Mouse (Mus musculus) embryonic fibroblast, embryonic 13.5 days (primary cell): ENCODE data around the gene Msantd2. TPM values are rescaled to one million over a fixed set of nuclear protein-coding genes. Genes with fewer than 3 reads are reported as not detected.

Experiments
- H3K27ac ChIP-seq: 2 replicates; pipeline ENCODE4 v1.5.1; 2012; ENCODE audit warnings: low read length, control low read depth, inconsistent platforms; ENCODE audit not compliant: insufficient read depth
- H3K4me1 ChIP-seq: 2 replicates; pipeline ENCODE4 v1.6.1; 2011; ENCODE audit warnings: low read length; ENCODE audit not compliant: control insufficient read depth, insufficient read depth
- H3K4me3 ChIP-seq: 2 replicates; pipeline ENCODE4 v1.5.1; 2011; ENCODE audit warnings: mild to moderate bottlenecking, control low read depth, low read length; ENCODE audit not compliant: insufficient read depth
- CTCF ChIP-seq: IDR thresholded peaks from 2 replicates; pipeline ENCODE4 v1.5.1; 2011; ENCODE audit warnings: mild to moderate bottlenecking, control low read depth, low read length, moderate library complexity, borderline replicate concordance; ENCODE audit not compliant: insufficient read depth
- POLR2A ChIP-seq: IDR thresholded peaks from 2 replicates; pipeline ENCODE4 v1.6.1; 2011; ENCODE audit warnings: low read depth, mild to moderate bottlenecking, control low read depth, low read length, moderate library complexity
- polyA plus RNA-seq: library from polyadenylated mRNA; stranded (reverse); fragments of >200 nt; gene quantifications from 2 replicates; pipeline ENCODE4 v1.2.4, GENCODE M21; 2011; ENCODE audit warnings: low read depth; ENCODE audit not compliant: missing spikeins, insufficient read length

Gene Msantd2
- polyA plus RNA-seq, 1 experiment: 32.3 TPM

DNA sequence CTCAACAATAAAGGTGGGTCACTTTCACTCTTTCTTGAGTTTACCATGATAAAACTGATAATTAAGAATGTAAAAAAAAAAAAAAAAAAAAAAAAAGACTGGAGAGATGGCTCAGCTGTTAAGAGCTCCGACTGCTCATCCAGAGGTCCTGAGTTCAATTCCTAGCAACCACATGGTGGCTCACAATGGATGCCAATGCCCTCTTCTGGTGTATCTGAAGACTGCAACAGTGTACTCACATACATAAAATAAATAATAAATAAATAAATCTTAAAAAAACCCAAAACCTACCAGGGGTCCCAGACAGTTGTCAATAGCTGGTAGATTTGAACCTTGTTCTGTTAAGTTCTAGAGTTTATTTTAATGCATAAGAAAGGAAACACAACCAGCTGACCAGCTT, 57.8 kb downstream of the Msantd2 start:
- H3K27ac ChIP-seq: no peak overlapping the region
- H3K4me1 ChIP-seq: no peaks in the 10 kb centered on the region
- H3K4me3 ChIP-seq: no peak overlapping the region
- TF ChIP-seq CTCF: no peak
- TF ChIP-seq POLR2A: no peak

DNA sequence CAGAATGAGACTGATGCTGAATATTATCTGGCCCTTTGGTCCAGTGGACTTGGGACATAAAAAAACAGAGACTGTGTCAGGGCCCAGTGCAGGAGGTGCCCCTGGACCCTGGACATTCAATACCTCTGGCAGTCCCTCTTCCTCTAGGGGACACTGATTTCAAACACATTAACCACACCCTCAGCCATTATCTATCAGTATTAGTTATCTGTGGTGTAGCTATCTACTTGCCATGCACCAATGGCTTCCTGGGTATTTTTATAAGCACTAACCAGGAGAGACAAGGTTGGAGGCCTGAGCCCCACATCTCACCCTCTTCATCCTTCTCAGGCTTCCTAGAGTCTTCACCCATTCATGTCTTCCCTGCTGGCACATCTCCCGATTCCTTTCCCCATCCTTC, 61.3 kb downstream of the Msantd2 start:
- Histone ChIP-seq H3K4me3 (no peak overlapping the region), H3K27ac (no peak overlapping the region), H3K4me1 (no peaks in the 10 kb centered on the region)
- no peak for TF ChIP-seq CTCF

DNA sequence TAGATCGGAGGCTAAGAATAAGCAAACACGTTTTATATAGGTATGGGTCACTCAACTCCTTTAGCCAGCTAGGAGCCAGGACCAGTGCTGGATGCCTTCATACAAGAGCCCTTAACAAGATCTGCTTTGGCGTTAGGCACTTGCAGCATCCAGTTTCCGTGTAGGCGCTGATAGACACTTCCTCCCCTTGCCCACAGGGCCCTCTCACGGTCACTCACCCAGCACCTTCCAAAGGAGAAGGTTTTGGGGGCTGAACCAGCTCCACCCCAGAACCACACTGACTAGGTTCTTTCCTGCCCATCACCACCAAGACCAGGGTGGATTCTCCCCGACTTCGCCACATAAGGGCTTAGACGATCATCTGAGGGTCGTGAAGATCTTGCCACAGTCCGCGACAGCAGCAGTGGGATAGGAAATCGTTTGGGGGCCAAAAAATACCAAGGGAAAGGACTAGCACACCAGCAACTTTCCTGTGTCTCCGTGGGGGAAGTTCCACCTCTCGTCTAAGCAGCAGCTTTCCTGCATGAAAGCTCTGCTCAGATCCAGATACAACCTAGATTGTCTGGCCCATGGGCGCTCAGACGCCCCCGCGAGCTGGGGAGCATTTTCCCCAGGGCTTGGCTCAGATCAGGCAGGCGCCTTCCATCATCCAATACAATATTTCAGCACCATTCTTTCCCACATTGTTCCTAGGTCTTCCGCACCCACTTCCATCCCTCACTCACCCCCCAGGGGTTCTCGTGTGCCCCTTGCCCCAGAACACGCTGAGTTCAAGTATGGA, 62.8 kb downstream of the Msantd2 start:
- Histone ChIP-seq H3K4me1 (no peaks in the 10 kb centered on the region), H3K4me3 (peak overlapping the region; percentile 26; the same call in 1 of the 2 replicates), H3K27ac (no peak overlapping the region)
- no peak for TF ChIP-seq POLR2A
- TF ChIP-seq CTCF: no peak

DNA sequence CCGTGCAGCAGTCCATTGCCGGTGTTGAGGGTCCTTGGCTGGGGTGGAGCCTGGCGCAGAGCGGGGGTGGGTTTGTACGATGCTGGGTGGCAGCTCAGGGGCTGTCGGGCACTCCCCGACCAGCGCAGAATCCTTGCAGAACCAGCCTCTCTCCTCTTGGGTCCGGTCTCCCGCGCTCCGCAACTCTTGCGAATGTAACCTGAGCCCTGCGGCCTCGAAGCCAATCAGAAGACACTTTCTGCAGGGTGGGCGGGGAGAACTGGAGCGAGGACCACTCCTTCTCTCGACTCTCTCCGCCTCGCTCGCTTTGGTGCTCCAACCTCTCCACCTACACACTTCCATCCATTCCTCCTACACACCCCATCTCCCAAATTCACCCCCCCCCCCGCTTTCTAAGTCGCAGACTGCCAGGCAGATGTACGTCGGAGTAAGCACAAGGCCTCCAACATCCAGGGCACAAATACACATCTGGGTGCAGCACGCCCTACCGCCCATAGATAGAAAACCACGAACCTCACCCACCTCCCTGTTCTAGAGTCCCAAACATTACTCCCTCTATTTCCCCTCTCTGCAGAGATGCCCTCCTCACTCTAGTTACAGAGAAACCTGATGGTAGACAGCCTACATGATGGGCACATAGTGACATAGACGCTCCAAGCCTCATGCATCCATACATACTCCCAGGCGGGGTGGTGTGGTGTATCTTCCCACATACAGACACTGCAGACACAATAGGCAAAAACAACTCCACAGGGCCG, 63.6 kb downstream of the Msantd2 start, which contains the start of gene Nrgn:
TSS of gene Nrgn (minus strand) at position 369 of the 758 bp plus-strand sequence.
- H3K27ac ChIP-seq: no peak within 1 kb of the TSS
- no peaks in the 10 kb centered on the region for H3K4me1 ChIP-seq
- H3K4me3 ChIP-seq: peak within 1 kb of the TSS; percentile 26; the same call in 1 of the 2 replicates
- TF ChIP-seq POLR2A (no peak), CTCF (no peak)

DNA sequence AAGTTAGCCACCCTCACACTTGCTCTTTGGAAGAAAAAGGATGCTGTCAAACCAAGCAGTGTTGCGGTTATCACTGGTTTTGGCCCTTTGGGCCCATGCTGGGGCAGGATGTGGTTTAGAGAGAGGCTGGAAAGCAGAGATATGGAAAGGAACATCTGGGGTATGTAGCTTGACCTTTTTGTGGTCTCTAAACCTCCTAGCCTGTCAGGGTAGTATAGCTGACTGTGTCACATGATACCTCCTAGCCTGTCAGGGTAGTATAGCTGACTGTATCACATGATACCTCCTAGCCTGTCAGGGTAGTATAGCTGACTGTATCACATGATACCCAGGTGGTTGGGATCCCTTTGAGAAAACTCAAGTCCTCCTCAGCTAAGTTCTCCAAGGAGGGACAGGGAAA, 65.2 kb downstream of the Msantd2 start:
- TF ChIP-seq POLR2A (no peak), CTCF (no peak)
- H3K4me3 ChIP-seq: no peak overlapping the region
- no peak overlapping the region for H3K27ac ChIP-seq
- H3K4me1 ChIP-seq: no peaks in the 10 kb centered on the region

DNA sequence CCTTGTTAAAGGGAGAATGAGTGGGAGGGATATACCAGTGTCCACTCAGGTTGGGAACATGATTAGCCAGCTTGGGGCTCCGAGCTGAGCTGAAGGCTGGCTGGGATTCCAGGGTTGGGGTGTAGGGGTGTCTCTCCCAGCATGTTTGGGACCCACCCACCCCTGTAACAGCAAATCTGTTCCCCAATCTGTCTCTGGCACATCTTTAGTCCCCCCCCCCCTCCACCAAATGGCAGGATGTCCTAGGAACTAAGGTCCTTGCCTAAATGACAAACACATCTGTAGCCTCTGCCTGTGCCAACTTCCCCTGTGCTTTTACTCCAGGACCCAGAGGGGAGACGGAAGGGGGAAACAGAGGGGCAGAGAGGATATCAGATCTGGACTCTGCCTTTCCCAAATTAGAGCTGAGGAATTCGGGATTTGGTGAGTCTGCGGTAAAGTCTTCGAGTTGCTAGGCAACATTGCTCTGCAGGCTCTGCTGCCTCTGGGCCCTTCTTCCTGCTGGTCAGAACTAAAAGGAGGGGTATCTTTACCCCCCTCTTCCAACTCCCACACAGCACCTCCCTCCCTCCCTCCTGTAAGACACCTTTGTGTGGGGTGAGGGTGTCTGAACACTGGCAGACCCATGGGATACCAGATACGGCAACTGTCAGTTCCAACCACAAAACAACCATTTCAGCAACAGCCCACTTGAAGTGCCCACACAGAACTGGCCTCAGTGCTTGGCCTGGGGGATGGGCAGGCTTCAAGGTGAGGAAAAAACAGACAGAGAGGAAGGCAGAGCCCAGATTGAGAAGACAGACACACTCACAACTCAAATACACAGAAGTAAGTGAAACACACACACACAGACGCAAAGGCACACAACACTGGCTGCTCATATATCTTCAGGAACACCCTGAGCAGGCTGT, 66.0 kb downstream of the Msantd2 start, which contains the start of gene Siae:
TSS of gene Siae (plus strand) at position 861 of the 911 bp plus-strand sequence.
- Histone ChIP-seq H3K4me1 (no peaks in the 10 kb centered on the region), H3K27ac (no peak within 1 kb of the TSS), H3K4me3 (no peak within 1 kb of the TSS)
- TF ChIP-seq POLR2A: no peak
- no peak for TF ChIP-seq CTCF

DNA sequence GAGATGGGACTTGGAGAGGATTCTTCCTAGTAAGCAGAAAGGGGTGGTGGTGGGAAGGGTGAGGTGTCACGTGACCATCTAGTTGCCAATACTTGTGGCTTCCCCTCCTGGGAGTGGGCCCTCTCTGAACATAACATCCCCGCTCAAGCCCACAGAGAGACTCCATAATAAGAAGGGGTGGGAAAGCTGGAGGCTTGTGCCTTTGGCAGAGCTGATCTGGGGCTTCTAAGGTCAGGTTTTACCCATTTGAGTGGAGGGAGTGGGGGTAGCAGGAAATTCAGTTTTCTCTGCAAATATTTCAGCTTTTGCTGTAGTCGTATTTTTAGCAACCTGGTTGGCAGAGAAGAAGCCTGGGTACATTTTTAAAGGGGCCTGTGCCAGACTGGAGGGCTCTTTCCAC, 67.2 kb downstream of the Msantd2 start:
- no peak for TF ChIP-seq CTCF
- TF ChIP-seq POLR2A: no peak
- H3K4me3 ChIP-seq: no peak overlapping the region
- H3K4me1 ChIP-seq: no peaks in the 10 kb centered on the region
- no peak overlapping the region for H3K27ac ChIP-seq

DNA sequence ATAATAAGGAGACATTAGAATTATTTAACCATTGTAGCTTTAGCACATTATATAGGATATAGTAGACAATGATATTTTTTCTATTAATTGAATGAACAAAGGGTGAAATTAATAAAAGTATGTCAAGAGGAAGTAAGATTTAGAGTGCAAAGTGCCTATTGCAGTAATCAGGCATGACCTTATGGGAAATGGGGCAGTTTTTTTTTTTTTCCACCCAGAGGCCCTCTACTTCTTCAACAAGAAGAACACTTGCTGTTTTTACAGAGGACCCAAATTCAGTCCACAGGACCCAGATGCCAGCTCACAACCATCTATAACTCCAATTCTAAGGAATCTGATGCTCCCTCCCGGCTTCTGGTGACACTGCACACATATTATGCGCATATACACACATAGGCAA, 71.5 kb downstream of the Msantd2 start:
- TF ChIP-seq CTCF: no peak
- TF ChIP-seq POLR2A: no peak
- no peak overlapping the region for H3K27ac ChIP-seq
- H3K4me3 ChIP-seq: no peak overlapping the region
- H3K4me1 ChIP-seq: no peaks in the 10 kb centered on the region

DNA sequence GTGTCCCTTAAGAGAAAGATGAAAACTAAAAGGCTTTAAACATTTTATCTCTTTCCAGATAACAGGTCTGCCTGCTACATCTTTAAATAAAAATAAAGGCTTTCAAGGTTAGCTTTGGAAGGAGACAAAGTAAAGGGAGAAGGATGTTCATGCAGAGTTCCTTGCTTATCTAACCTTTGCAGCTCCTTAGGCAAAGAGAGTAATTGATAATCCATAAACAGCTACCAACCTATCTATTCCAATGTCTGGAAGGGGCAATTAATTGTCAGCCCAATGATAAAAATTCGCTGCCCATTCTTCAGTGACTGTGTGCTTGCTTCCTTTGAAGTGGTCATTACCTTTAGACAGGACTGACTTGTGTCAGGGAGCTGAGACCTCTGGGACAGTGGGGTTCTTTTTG, 74.7 kb downstream of the Msantd2 start:
- H3K27ac ChIP-seq: no peak overlapping the region
- TF ChIP-seq POLR2A (no peak), CTCF (no peak)
- no peaks in the 10 kb centered on the region for H3K4me1 ChIP-seq
- H3K4me3 ChIP-seq: no peak overlapping the region
